Mouse (Mus musculus): Measurements from ENCODE around the gene Lgals4.

Lgals4 gene

GRCm38 (mm10) chr7:28807641-28808220 lies 25.9 kb upstream of the Lgals4 start:
- in situ Hi-C loops (cut with MboI, MseI) = loop anchor here in 1 of 2 experiments (25.0 kb wide), 1 partner anchor 1605 kb away; the partner anchor contains the start of genes Hcst, Nfkbid and Tyrobp

- in situ Hi-C loops (cut with MboI, MseI) = loop anchor here in 1 of 2 experiments (25.0 kb wide), 1 partner anchor 1604 kb away; the partner anchor contains the start of genes Hcst, Nfkbid and Tyrobp
Observed at GRCm38 (mm10) chr7:28808221-28808941, 25.3 kb upstream of the Lgals4 start, which contains the start of gene Hnrnpl. Gene Hnrnpl, plus strand, starts transcription at chr7:28808541.

GRCm38 (mm10) chr7:28808957-28809393 lies 24.7 kb upstream of the Lgals4 start:
- in situ Hi-C loops (cut with MboI, MseI) = loop anchor here in 1 of 2 experiments (25.0 kb wide), 1 partner anchor 1603 kb away; the partner anchor contains the start of genes Hcst, Nfkbid and Tyrobp

GRCm38 (mm10) chr7:28809401-28810089 lies 24.1 kb upstream of the Lgals4 start:
- in situ Hi-C loops (cut with MboI, MseI) = loop anchor here in 1 of 2 experiments (25.0 kb wide), 1 partner anchor 1603 kb away; the partner anchor contains the start of genes Hcst, Nfkbid and Tyrobp

- in situ Hi-C loops (cut with MboI, MseI) = loop anchor here in 1 of 2 experiments (25.0 kb wide), 1 partner anchor 1602 kb away; the partner anchor contains the start of genes Hcst, Nfkbid and Tyrobp
Observed at GRCm38 (mm10) chr7:28810107-28811066, 23.3 kb upstream of the Lgals4 start.

GRCm38 (mm10) chr7:28811228-28811627 lies 22.4 kb upstream of the Lgals4 start:
- in situ Hi-C loops (cut with MboI, MseI) = loop anchor here in 1 of 2 experiments (25.0 kb wide), 1 partner anchor 1601 kb away; the partner anchor contains the start of genes Hcst, Nfkbid and Tyrobp

- in situ Hi-C loops (cut with MboI, MseI) = loop anchor here in 1 of 2 experiments (25.0 kb wide), 1 partner anchor 1601 kb away; the partner anchor contains the start of genes Hcst, Nfkbid and Tyrobp
Observed at GRCm38 (mm10) chr7:28811640-28812275, 21.9 kb upstream of the Lgals4 start.

GRCm38 (mm10) chr7:28812436-28812835 lies 21.2 kb upstream of the Lgals4 start:
- in situ Hi-C loops (cut with MboI, MseI) = loop anchor here in 1 of 2 experiments (25.0 kb wide), 1 partner anchor 1600 kb away; the partner anchor contains the start of genes Hcst, Nfkbid and Tyrobp

GRCm38 (mm10) chr7:28812949-28813348 lies 20.7 kb upstream of the Lgals4 start:
- in situ Hi-C loops (cut with MboI, MseI) = loop anchor here in 1 of 2 experiments (25.0 kb wide), 1 partner anchor 1599 kb away; the partner anchor contains the start of genes Hcst, Nfkbid and Tyrobp

GRCm38 (mm10) chr7:28814306-28815034 lies 19.2 kb upstream of the Lgals4 start:
- in situ Hi-C loops (cut with MboI, MseI) = loop anchor here in 1 of 2 experiments (25.0 kb wide), 1 partner anchor 1598 kb away; the partner anchor contains the start of genes Hcst, Nfkbid and Tyrobp

GRCm38 (mm10) chr7:28815230-28815629 lies 18.4 kb upstream of the Lgals4 start:
- in situ Hi-C loops (cut with MboI, MseI) = loop anchor here in 1 of 2 experiments (25.0 kb wide), 1 partner anchor 1597 kb away; the partner anchor contains the start of genes Hcst, Nfkbid and Tyrobp

GRCm38 (mm10) chr7:28816201-28816600 lies 17.5 kb upstream of the Lgals4 start:
- in situ Hi-C loops (cut with MboI, MseI) = loop anchor here in 1 of 2 experiments (25.0 kb wide), 1 partner anchor 1596 kb away; the partner anchor contains the start of genes Hcst, Nfkbid and Tyrobp

GRCm38 (mm10) chr7:28816920-28817319 lies 16.7 kb upstream of the Lgals4 start:
- in situ Hi-C loops (cut with MboI, MseI) = loop anchor here in 1 of 2 experiments (25.0 kb wide), 1 partner anchor 1595 kb away; the partner anchor contains the start of genes Hcst, Nfkbid and Tyrobp

GRCm38 (mm10) chr7:28817524-28817923 lies 16.1 kb upstream of the Lgals4 start:
- in situ Hi-C loops (cut with MboI, MseI) = loop anchor here in 1 of 2 experiments (25.0 kb wide), 1 partner anchor 1595 kb away; the partner anchor contains the start of genes Hcst, Nfkbid and Tyrobp

- in situ Hi-C loops (cut with MboI, MseI) = loop anchor here in 1 of 2 experiments (25.0 kb wide), 1 partner anchor 1594 kb away; the partner anchor contains the start of genes Hcst, Nfkbid and Tyrobp
Observed at GRCm38 (mm10) chr7:28817957-28818356, 15.7 kb upstream of the Lgals4 start.

GRCm38 (mm10) chr7:28818436-28818835 lies 15.2 kb upstream of the Lgals4 start:
- in situ Hi-C loops (cut with MboI, MseI) = loop anchor here in 1 of 2 experiments (25.0 kb wide), 1 partner anchor 1594 kb away; the partner anchor contains the start of genes Hcst, Nfkbid and Tyrobp

GRCm38 (mm10) chr7:28818861-28819452 lies 14.7 kb upstream of the Lgals4 start:
- in situ Hi-C loops (cut with MboI, MseI) = loop anchor here in 1 of 2 experiments (25.0 kb wide), 1 partner anchor 1593 kb away; the partner anchor contains the start of genes Hcst, Nfkbid and Tyrobp
